Mouse (Mus musculus) testis, adult 2 months (tissue): Measurements from ENCODE around the gene Gm20425.

Experiments used
- CTCF ChIP-seq: fragments of 200-500 bp; IDR thresholded peaks from 2 replicates; pipeline ENCODE4 v1.5.1; 2012; ENCODE audit warnings: low read depth, mild to moderate bottlenecking, inconsistent platforms, low read length, moderate library complexity; ENCODE audit not compliant: control insufficient read depth, insufficient read depth, insufficient replicate concordance
- POLR2A ChIP-seq: fragments of 200-500 bp; IDR thresholded peaks from 2 replicates; pipeline ENCODE4 v1.6.1; 2012; ENCODE audit warnings: low read depth, mild to moderate bottlenecking, inconsistent platforms, low read length, moderate library complexity; ENCODE audit not compliant: control insufficient read depth

DNA sequence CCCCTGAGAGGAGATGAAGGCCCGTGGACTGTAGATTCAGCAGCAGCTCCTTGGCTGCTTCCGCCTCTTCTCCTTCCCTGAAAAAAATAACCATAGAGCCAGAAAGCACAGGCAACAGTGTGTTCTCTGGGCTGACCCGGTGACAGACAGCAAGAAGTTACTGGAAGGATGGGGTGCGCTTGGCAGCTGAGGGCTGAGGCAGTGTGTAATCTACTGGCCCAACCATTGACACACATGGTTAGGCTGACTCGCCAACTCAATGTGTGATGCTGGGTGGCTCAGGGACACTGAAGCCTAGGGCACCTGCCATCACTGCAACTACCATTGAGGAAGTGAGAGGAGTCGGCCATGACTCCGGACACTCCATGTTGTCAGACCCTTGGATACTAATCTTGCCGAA lies 48.2 kb downstream of the Gm20425 start:
- TF ChIP-seq CTCF (no peak), POLR2A (no peak)
